In genomic region chr14:62468119-62468752, GRCm38 (mm10) we compare ENCODE assay signal across 22 mouse cellular contexts. TPM values are rescaled to one million over a fixed set of nuclear protein-coding genes. Genes with fewer than 3 reads are reported as not detected.
A peak's percentile ranks its signal among the peaks of the same experiment; 100 is the strongest.
DNase-seq lines count a peak whose midpoint lies in the region; ATAC-seq and TF ChIP-seq lines count a peak whose summit lies in the region.
"Had no signal": no experiment of that assay in that cellular context is flagged by ENCODE, and none has a peak within 500 bp of the region (broad histone marks: within the 10 kb centered on the region; RNA-seq: fewer than 3 reads in every experiment).

No protein-coding gene starts in this region.

- no peaks in the 10 kb centered on the region for H3K36me3 ChIP-seq in liver, adult 2 months (ENCODE audit: control insufficient read depth, insufficient read depth, low read length)
- H3K36me3 ChIP-seq in liver, embryonic 11.5 days (ENCODE audit: control insufficient read depth, insufficient read depth, low read length): no peaks in the 10 kb centered on the region
- no peaks in the 10 kb centered on the region for H3K36me3 ChIP-seq in intestine, embryonic 15.5 days
- no peaks in the 10 kb centered on the region for H3K36me3 ChIP-seq in intestine, postnatal 0 days (ENCODE audit: control insufficient read depth, insufficient read depth)
- H3K36me3 ChIP-seq: embryonic facial prominence, embryonic 10.5 days; embryonic facial prominence, embryonic 12.5 days; forebrain, embryonic 15.5 days; G1E had no signal

- H3K79me2 ChIP-seq in liver, adult 2 months (ENCODE audit: control insufficient read depth, insufficient read depth, low read length): no peaks in the 10 kb centered on the region

- ATAC-seq in liver, embryonic 11.5 days (replicated peaks; ENCODE audit: low FRiP score): no peak
- peak; percentile 45 for ATAC-seq in intestine, embryonic 15.5 days
- ATAC-seq in intestine, postnatal 0 days: peak; percentile 89
- ATAC-seq: activated CD4-positive, CD25-positive, alpha-beta regulatory T cell, adult 4 months; CD4-positive, CD25-positive, alpha-beta regulatory T cell, adult 4 months; forebrain, embryonic 13.5 days; forebrain, embryonic 15.5 days; Patski had no signal

- 63% methylated on average over 6 of the region's 6 CpGs for WGBS in liver, adult 2 months
- WGBS in liver, embryonic 11.5 days: 69% methylated on average over 6 of the region's 6 CpGs
- 54% methylated on average over 6 of the region's 6 CpGs for WGBS in intestine, embryonic 15.5 days
- 47% methylated on average over 6 of the region's 6 CpGs for WGBS in intestine, postnatal 0 days

- H3K4me2 ChIP-seq in liver, embryonic 11.5 days: no peak overlapping the region
- no peak overlapping the region for H3K4me2 ChIP-seq in intestine, embryonic 15.5 days (replicated peaks)
- H3K4me2 ChIP-seq in intestine, postnatal 0 days (replicated peaks; ENCODE audit: low read depth): peak overlapping the region; percentile 44; the same call in 1 of the 2 replicates
- H3K4me2 ChIP-seq: embryonic facial prominence, embryonic 12.5 days; forebrain, embryonic 13.5 days; forebrain, embryonic 15.5 days had no signal

- no peaks in the 10 kb centered on the region for H3K9me3 ChIP-seq in liver, embryonic 11.5 days (ENCODE audit: control insufficient read depth, low read length)
- H3K9me3 ChIP-seq in intestine, embryonic 15.5 days: no peaks in the 10 kb centered on the region
- H3K9me3 ChIP-seq in intestine, postnatal 0 days (ENCODE audit: control insufficient read depth): no peaks in the 10 kb centered on the region
- H3K9me3 ChIP-seq: embryonic facial prominence, embryonic 10.5 days; embryonic facial prominence, embryonic 12.5 days; forebrain, embryonic 13.5 days; forebrain, embryonic 15.5 days; G1E had no signal

- TF ChIP-seq CTCF in liver, adult 2 months (IDR thresholded peaks at IDR 0.05; ENCODE audit: low read depth, low read length): no peak
- no peak for TF ChIP-seq CTCF in intestine, postnatal 0 days (IDR thresholded peaks at IDR 0.05; ENCODE audit: low read depth)

- TF ChIP-seq POLR2A in liver, adult 2 months (IDR thresholded peaks at IDR 0.05; ENCODE audit: extremely low read depth, insufficient read depth, low read length): no peak

- intact Hi-C loops in heart, postnatal 25 days (cut with DNase I): no loop called here

- peak overlapping the region; percentile 85 for H3K27ac ChIP-seq in liver, adult 2 months (replicated peaks; ENCODE audit: insufficient read depth, low read depth, low read length)
- no peak overlapping the region for H3K27ac ChIP-seq in liver, embryonic 11.5 days (ENCODE audit: low read depth, low read length)
- H3K27ac ChIP-seq in intestine, embryonic 15.5 days: no peak overlapping the region
- peak overlapping the region; percentile 90 for H3K27ac ChIP-seq in intestine, postnatal 0 days (ENCODE audit: low read depth, low read length)
- H3K27ac ChIP-seq: embryonic facial prominence, embryonic 10.5 days; embryonic facial prominence, embryonic 12.5 days; forebrain, embryonic 13.5 days; forebrain, embryonic 15.5 days had no signal

- no peaks in the 10 kb centered on the region for H3K27me3 ChIP-seq in liver, adult 2 months (ENCODE audit: control insufficient read depth, insufficient read depth, low read length)
- no peaks in the 10 kb centered on the region for H3K27me3 ChIP-seq in liver, embryonic 11.5 days (replicated peaks; ENCODE audit: control insufficient read depth, insufficient read depth, low read length)
- H3K27me3 ChIP-seq in intestine, embryonic 15.5 days (replicated peaks): no peaks in the 10 kb centered on the region
- no peaks in the 10 kb centered on the region for H3K27me3 ChIP-seq in intestine, postnatal 0 days (replicated peaks; ENCODE audit: control insufficient read depth, insufficient read depth, low read length)
- H3K27me3 ChIP-seq: embryonic facial prominence, embryonic 12.5 days; forebrain, embryonic 13.5 days; forebrain, embryonic 15.5 days had no signal

- peaks cover 8% of the 10 kb centered on the region for H3K4me1 ChIP-seq in liver, adult 2 months (ENCODE audit: control insufficient read depth, insufficient read depth, low read length)
- no peaks in the 10 kb centered on the region for H3K4me1 ChIP-seq in liver, embryonic 11.5 days (replicated peaks; ENCODE audit: control insufficient read depth, insufficient read depth, low read length)
- H3K4me1 ChIP-seq in intestine, embryonic 15.5 days (replicated peaks): no peaks in the 10 kb centered on the region
- no peaks in the 10 kb centered on the region; the same call in 1 of the 2 replicates for H3K4me1 ChIP-seq in intestine, postnatal 0 days (replicated peaks; ENCODE audit: control insufficient read depth, insufficient read depth, low read length)

- no peak overlapping the region for H3K4me3 ChIP-seq in liver, adult 2 months (ENCODE audit: insufficient read depth, low read depth, low read length)
- no peak overlapping the region for H3K4me3 ChIP-seq in liver, embryonic 11.5 days (ENCODE audit: low read depth, low read length)
- H3K4me3 ChIP-seq in intestine, embryonic 15.5 days (replicated peaks): no peak overlapping the region
- H3K4me3 ChIP-seq in intestine, postnatal 0 days (ENCODE audit: low read depth, low read length): no peak overlapping the region
- H3K4me3 ChIP-seq: embryonic facial prominence, embryonic 10.5 days; embryonic facial prominence, embryonic 12.5 days; forebrain, embryonic 13.5 days; forebrain, embryonic 15.5 days had no signal

- H3K9ac ChIP-seq in liver, adult 2 months (ENCODE audit: low read depth, low read length): no peak overlapping the region
- no peak overlapping the region for H3K9ac ChIP-seq in liver, embryonic 11.5 days (ENCODE audit: low read depth, low read length)
- no peak overlapping the region for H3K9ac ChIP-seq in intestine, embryonic 15.5 days
- H3K9ac ChIP-seq in intestine, postnatal 0 days (ENCODE audit: low read depth, low read length): no peak overlapping the region
- H3K9ac ChIP-seq: embryonic facial prominence, embryonic 12.5 days; forebrain, embryonic 13.5 days; forebrain, embryonic 15.5 days had no signal

- DNase-seq in liver, adult 2 months (ENCODE audit: extremely low read depth, low read depth, low spot score): no peak
- no peak for DNase-seq in liver, embryonic 11.5 days (ENCODE audit: low spot score)
- no peak for DNase-seq in adrenal gland, postnatal 25 days
- DNase-seq in heart, postnatal 25 days (ENCODE audit: low spot score): no peak
- DNase-seq: adrenal gland, adult 8-10 months; adrenal gland, postnatal 14 days; B cell, adult 2 months; cerebellum, adult 11-12 months; cerebellum, adult 2 months; cerebellum, adult 9-10 months; cerebellum, postnatal 10 days; cerebellum, postnatal 25 days had no signal

RNA-seq across cellular contexts. Expression of gene Gucy1b2, which starts 12.1 kb away (rescaled TPM):
- not detected in 2 replicates for total RNA-seq in liver, adult 2 months (2014; rRNA removed)
- polyA plus RNA-seq in liver, adult 2 months (2012; rRNA removed): not detected in 2 replicates
- 0.16 TPM in 1 of 2 replicates, not detected in the other for polyA plus RNA-seq in liver, embryonic 11.5 days (2014; fragmentation: Nextera tagmentation; extraction: Ambion mirVana)
- not detected in 2 replicates for polyA plus RNA-seq in intestine, embryonic 15.5 days (2015; fragmentation: Nextera tagmentation; extraction: Ambion mirVana)
- polyA plus RNA-seq in intestine, postnatal 0 days (2015; fragmentation: Nextera tagmentation; extraction: Ambion mirVana): 0.07 TPM in 1 of 2 replicates, not detected in the other
- total RNA-seq in adrenal gland, postnatal 25 days (2021): 0.90 and 1.3 TPM in 2 replicates
- total RNA-seq in heart, postnatal 25 days (2021): not detected
- total RNA-seq: G1E had no signal
- polyA plus RNA-seq: activated CD4-positive, CD25-positive, alpha-beta regulatory T cell, adult 4 months; CD4-positive, CD25-positive, alpha-beta regulatory T cell, adult 4 months; embryonic facial prominence, embryonic 10.5 days; G1E had no signal

Comparison
In these comparisons a context has a peak if more than half of its experiments do, and no peak if none do; other contexts are left out.
1. H3K27ac ChIP-seq: peak in liver, adult 2 months (single experiment) and intestine, postnatal 0 days (single experiment); none in liver, embryonic 11.5 days (single experiment) and intestine, embryonic 15.5 days (single experiment).